Mouse (Mus musculus): ENCODE data around the gene Tulp1. TPM values are rescaled to one million over a fixed set of nuclear protein-coding genes. Genes with fewer than 3 reads are reported as not detected.
"Not testable (repeated sequence)": the region's sequence is repeated elsewhere in the genome, so short reads cannot be mapped to it uniquely, and the experiment has no call there.

Tulp1 gene
- polyA plus RNA-seq (2014; fragmentation: Nextera tagmentation; extraction: Ambion mirVana), result 3.4 and 4.4 TPM in 2 replicates

- 22% methylated on average over 8 of the region's 8 CpGs for WGBS
- Histone ChIP-seq H3K4me1 (ENCODE audit: control insufficient read depth, insufficient read depth, low read length) (peaks cover 12% of the 10 kb centered on the region), H3K27ac (replicated peaks; ENCODE audit: low read depth, low read length) (no peak within 1 kb of the TSS), H3K36me3 (ENCODE audit: control insufficient read depth, insufficient read depth, low read length) (no peaks in the 10 kb centered on the region; the same call in 1 of the 2 replicates), H3K9me3 (ENCODE audit: control insufficient read depth, low read length) (no peaks in the 10 kb centered on the region), H3K4me2 (ENCODE audit: low read depth, severe bottlenecking) (peak within 1 kb of the TSS; percentile 46), H3K9ac (ENCODE audit: low read length) (peak within 1 kb of the TSS; percentile 52), H3K27me3 (ENCODE audit: control insufficient read depth, insufficient read depth, low read length) (peaks cover 27% of the 10 kb centered on the region), H3K4me3 (ENCODE audit: low read depth, low read length) (peak within 1 kb of the TSS; percentile 22)
- DNase-seq (ENCODE audit: low spot score) (no peak), ATAC-seq (ENCODE audit: insufficient number of reproducible peaks, low FRiP score, low TSS enrichment, low read depth) (no peak)
Measured at GRCm38 (mm10) chr17:28365122-28365521, at the start of gene Tulp1. Tulp1 (minus strand) TSS chr17:28365222.

- Histone ChIP-seq H3K4me1 (ENCODE audit: control insufficient read depth, insufficient read depth, low read length) (no peaks in the 10 kb centered on the region), H3K9me3 (ENCODE audit: control insufficient read depth, low read length) (no peaks in the 10 kb centered on the region), H3K27me3 (ENCODE audit: control insufficient read depth, insufficient read depth, low read length) (no peaks in the 10 kb centered on the region), H3K36me3 (ENCODE audit: control insufficient read depth, insufficient read depth, low read length) (no peaks in the 10 kb centered on the region), H3K4me3 (ENCODE audit: low read depth, low read length) (no peak overlapping the region), H3K4me2 (ENCODE audit: low read depth, severe bottlenecking) (no peak overlapping the region), H3K9ac (ENCODE audit: low read length) (no peak overlapping the region), H3K27ac (replicated peaks; ENCODE audit: low read depth, low read length) (no peak overlapping the region)
- WGBS, result 89% methylated on average over 10 of the region's 10 CpGs
- ATAC-seq (ENCODE audit: insufficient number of reproducible peaks, low FRiP score, low TSS enrichment, low read depth) (no peak), DNase-seq (ENCODE audit: low spot score) (no peak)
Measured at GRCm38 (mm10) chr17:28411381-28411960, 46.4 kb upstream of the Tulp1 start.

GRCm38 (mm10) chr17:28410731-28411130 is 45.7 kb upstream of the Tulp1 start:
- 86% methylated on average over 4 of the region's 4 CpGs for WGBS

GRCm38 (mm10) chr17:28408251-28408918 is 43.4 kb upstream of the Tulp1 start:
- WGBS, result 69% methylated on average over 5 of the region's 5 CpGs
- Histone ChIP-seq H3K27me3 (ENCODE audit: control insufficient read depth, insufficient read depth, low read length) (no peaks in the 10 kb centered on the region), H3K4me3 (ENCODE audit: low read depth, low read length) (no peak overlapping the region), H3K4me1 (ENCODE audit: control insufficient read depth, insufficient read depth, low read length) (no peaks in the 10 kb centered on the region), H3K27ac (replicated peaks; ENCODE audit: low read depth, low read length) (no peak overlapping the region), H3K4me2 (ENCODE audit: low read depth, severe bottlenecking) (no peak overlapping the region), H3K9me3 (ENCODE audit: control insufficient read depth, low read length) (no peaks in the 10 kb centered on the region), H3K36me3 (ENCODE audit: control insufficient read depth, insufficient read depth, low read length) (peaks cover 4% of the 10 kb centered on the region; the same call in 1 of the 2 replicates), H3K9ac (ENCODE audit: low read length) (no peak overlapping the region)
- ATAC-seq (ENCODE audit: insufficient number of reproducible peaks, low FRiP score, low TSS enrichment, low read depth) (no peak), DNase-seq (ENCODE audit: low spot score) (no peak)

More at GRCm38 (mm10) chr17:28410731-28411130, 45.7 kb upstream of the Tulp1 start:
- H3K9ac ChIP-seq (ENCODE audit: low read length), result no peak overlapping the region
- peaks cover 3% of the 10 kb centered on the region; the same call in 1 of the 2 replicates for H3K36me3 ChIP-seq (ENCODE audit: control insufficient read depth, insufficient read depth, low read length)
- no peak overlapping the region for H3K4me2 ChIP-seq (ENCODE audit: low read depth, severe bottlenecking)
- no peak for ATAC-seq (ENCODE audit: insufficient number of reproducible peaks, low FRiP score, low TSS enrichment, low read depth)
- DNase-seq (ENCODE audit: low spot score), result no peak
- no peaks in the 10 kb centered on the region for H3K4me1 ChIP-seq (ENCODE audit: control insufficient read depth, insufficient read depth, low read length)
- H3K27ac ChIP-seq (replicated peaks; ENCODE audit: low read depth, low read length), result no peak overlapping the region
- no peak overlapping the region for H3K4me3 ChIP-seq (ENCODE audit: low read depth, low read length)
- no peaks in the 10 kb centered on the region for H3K9me3 ChIP-seq (ENCODE audit: control insufficient read depth, low read length)
- no peaks in the 10 kb centered on the region for H3K27me3 ChIP-seq (ENCODE audit: control insufficient read depth, insufficient read depth, low read length)

DNA sequence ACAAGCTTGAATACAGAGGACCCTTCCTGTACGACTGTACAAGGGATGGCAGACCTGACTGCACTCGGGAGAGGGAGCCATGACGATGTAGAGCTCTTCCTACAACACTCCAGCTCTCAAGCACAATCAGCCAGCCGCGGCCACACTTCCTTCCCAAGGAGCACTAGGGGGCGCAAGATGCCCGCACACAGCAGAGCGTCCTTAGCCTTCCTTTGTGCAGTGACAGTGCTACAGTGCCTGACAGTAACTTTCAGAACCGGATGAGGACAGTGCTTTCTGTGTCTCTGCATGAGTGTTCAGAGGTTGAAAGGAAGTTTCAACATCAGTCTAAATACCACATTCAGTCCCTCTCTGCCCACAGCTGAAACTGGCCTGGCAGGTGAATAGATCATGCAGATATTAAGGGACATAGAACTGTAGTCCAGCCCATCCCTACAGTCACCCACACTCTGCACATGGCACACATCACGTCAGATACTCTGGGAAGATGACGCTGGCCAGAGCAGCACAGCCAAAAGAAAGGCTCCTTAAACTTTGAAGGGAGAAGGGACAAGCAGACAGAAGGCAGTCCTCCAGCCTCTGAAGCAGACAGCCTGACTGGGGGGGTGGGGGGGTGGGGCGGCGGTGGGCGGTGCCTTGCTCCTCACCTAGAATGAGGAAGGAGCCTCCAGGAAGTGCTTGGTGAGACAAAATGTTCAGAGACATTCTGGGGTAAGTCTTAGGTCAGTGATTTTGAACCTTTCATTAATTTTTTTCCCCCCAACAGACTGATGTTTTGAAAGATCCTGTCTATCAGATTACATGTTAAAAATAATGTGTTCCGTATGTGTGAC is 42.6 kb upstream of the Tulp1 start:
- Histone ChIP-seq H3K4me1 (ENCODE audit: control insufficient read depth, insufficient read depth, low read length) (no peaks in the 10 kb centered on the region), H3K9ac (ENCODE audit: low read length) (no peak overlapping the region), H3K9me3 (ENCODE audit: control insufficient read depth, low read length) (no peaks in the 10 kb centered on the region), H3K36me3 (ENCODE audit: control insufficient read depth, insufficient read depth, low read length) (peaks cover 4% of the 10 kb centered on the region; the same call in 1 of the 2 replicates), H3K4me3 (ENCODE audit: low read depth, low read length) (no peak overlapping the region), H3K4me2 (ENCODE audit: low read depth, severe bottlenecking) (no peak overlapping the region), H3K27ac (replicated peaks; ENCODE audit: low read depth, low read length) (no peak overlapping the region), H3K27me3 (ENCODE audit: control insufficient read depth, insufficient read depth, low read length) (no peaks in the 10 kb centered on the region)
- WGBS, result 49% methylated on average over 15 of the region's 15 CpGs
- ATAC-seq (ENCODE audit: insufficient number of reproducible peaks, low FRiP score, low TSS enrichment, low read depth) (0 out of 2 replicates have a peak, but pooled peaks have one; percentile 35), DNase-seq (ENCODE audit: low spot score) (peak; percentile 81)

DNA sequence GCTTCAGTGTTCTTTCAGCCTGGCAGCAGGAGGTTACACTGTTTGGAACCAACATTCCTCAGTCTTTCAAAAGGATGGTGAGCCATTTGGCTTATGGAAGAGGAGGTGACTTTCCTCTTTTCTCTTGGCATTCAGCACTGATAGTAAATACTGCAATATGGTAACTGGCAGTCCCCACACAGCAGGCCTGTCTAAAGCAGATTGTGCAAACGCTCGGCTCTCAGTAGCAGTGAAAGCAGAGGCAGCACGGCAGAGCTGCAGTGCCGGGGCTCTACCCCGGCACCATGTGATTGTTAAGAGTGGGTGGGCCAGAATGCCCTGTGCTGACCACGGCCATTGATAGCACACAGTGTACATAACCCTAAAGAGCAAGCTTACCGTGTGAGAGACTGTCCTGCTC is 41.4 kb upstream of the Tulp1 start:
- H3K27ac ChIP-seq (replicated peaks; ENCODE audit: low read depth, low read length), result no peak overlapping the region
- ATAC-seq (ENCODE audit: insufficient number of reproducible peaks, low FRiP score, low TSS enrichment, low read depth) (no peak), DNase-seq (ENCODE audit: low spot score) (no peak)
- H3K9ac ChIP-seq (ENCODE audit: low read length), result no peak overlapping the region
- H3K27me3 ChIP-seq (ENCODE audit: control insufficient read depth, insufficient read depth, low read length), result no peaks in the 10 kb centered on the region
- H3K36me3 ChIP-seq (ENCODE audit: control insufficient read depth, insufficient read depth, low read length), result peaks cover 4% of the 10 kb centered on the region; the same call in 1 of the 2 replicates
- no peak overlapping the region for H3K4me3 ChIP-seq (ENCODE audit: low read depth, low read length)
- WGBS, result 94% methylated on average over 7 of the region's 7 CpGs
- H3K4me2 ChIP-seq (ENCODE audit: low read depth, severe bottlenecking), result no peak overlapping the region
- no peaks in the 10 kb centered on the region for H3K9me3 ChIP-seq (ENCODE audit: control insufficient read depth, low read length)
- H3K4me1 ChIP-seq (ENCODE audit: control insufficient read depth, insufficient read depth, low read length), result no peaks in the 10 kb centered on the region

DNA sequence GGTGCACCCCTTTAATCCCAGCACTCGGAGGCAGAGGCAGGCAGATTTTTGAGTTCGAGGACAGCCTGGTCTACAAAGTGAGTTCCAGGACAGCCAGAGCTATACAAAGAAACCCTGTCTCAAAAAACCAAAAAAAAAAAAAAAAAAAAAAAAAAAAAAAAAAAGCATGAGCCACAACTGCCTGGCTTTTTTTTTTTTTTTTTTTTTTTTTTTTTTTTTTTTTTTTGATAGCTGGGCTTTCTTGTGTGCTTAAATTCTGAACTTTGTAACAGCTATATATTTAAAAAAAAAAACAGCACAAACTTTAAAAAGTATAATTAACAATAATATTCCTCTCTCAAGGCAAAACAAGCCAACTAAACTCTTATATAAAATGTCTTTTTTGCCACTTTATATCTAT is 39.7 kb upstream of the Tulp1 start:
- not testable (repeated sequence) for DNase-seq (ENCODE audit: low spot score); H3K4me1 ChIP-seq (ENCODE audit: control insufficient read depth, insufficient read depth, low read length); H3K9me3 ChIP-seq (ENCODE audit: control insufficient read depth, low read length); ATAC-seq (ENCODE audit: insufficient number of reproducible peaks, low FRiP score, low TSS enrichment, low read depth); H3K27me3 ChIP-seq (ENCODE audit: control insufficient read depth, insufficient read depth, low read length); H3K4me3 ChIP-seq (ENCODE audit: low read depth, low read length); H3K4me2 ChIP-seq (ENCODE audit: low read depth, severe bottlenecking); H3K9ac ChIP-seq (ENCODE audit: low read length); H3K27ac ChIP-seq (replicated peaks; ENCODE audit: low read depth, low read length); H3K36me3 ChIP-seq (ENCODE audit: control insufficient read depth, insufficient read depth, low read length)
- WGBS, result 96% methylated on average over 2 of the region's 2 CpGs

GRCm38 (mm10) chr17:28404301-28404700 is 39.3 kb upstream of the Tulp1 start:
- DNase-seq (ENCODE audit: low spot score) (no peak), ATAC-seq (ENCODE audit: insufficient number of reproducible peaks, low FRiP score, low TSS enrichment, low read depth) (no peak)
- Histone ChIP-seq H3K9me3 (ENCODE audit: control insufficient read depth, low read length) (no peaks in the 10 kb centered on the region), H3K36me3 (ENCODE audit: control insufficient read depth, insufficient read depth, low read length) (peaks cover 4% of the 10 kb centered on the region; the same call in 1 of the 2 replicates), H3K4me1 (ENCODE audit: control insufficient read depth, insufficient read depth, low read length) (no peaks in the 10 kb centered on the region), H3K4me3 (ENCODE audit: low read depth, low read length) (no peak overlapping the region), H3K27ac (replicated peaks; ENCODE audit: low read depth, low read length) (no peak overlapping the region), H3K4me2 (ENCODE audit: low read depth, severe bottlenecking) (no peak overlapping the region), H3K9ac (ENCODE audit: low read length) (no peak overlapping the region), H3K27me3 (ENCODE audit: control insufficient read depth, insufficient read depth, low read length) (no peaks in the 10 kb centered on the region)
- WGBS, result 91% methylated on average over 11 of the region's 11 CpGs
